Mouse (Mus musculus): ENCODE measurements around the gene Pex13.
A peak's percentile ranks its signal among the peaks of the same experiment; 100 is the strongest.
"Not testable (repeated sequence)": the region's sequence is repeated elsewhere in the genome, so short reads cannot be mapped to it uniquely, and the experiment has no call there.

The Pex13 gene

GRCm38 (mm10) chr11:23647431-23647830 lies 18.3 kb downstream of the Pex13 start:
- DNase-seq (ENCODE audit: low spot score in 2 of 2): no peak

- no peak for DNase-seq (ENCODE audit: low spot score in 2 of 2)
Measured at GRCm38 (mm10) chr11:23634573-23634972, 31.2 kb downstream of the Pex13 start.

- DNase-seq (ENCODE audit: low spot score in 2 of 2): no peak
Measured at GRCm38 (mm10) chr11:23633879-23634215, 31.9 kb downstream of the Pex13 start.

GRCm38 (mm10) chr11:23632945-23633878 lies 32.5 kb downstream of the Pex13 start, which contains the start of gene 0610010F05Rik:
0610010F05Rik (minus strand) TSS chr11:23633639.
- DNase-seq (ENCODE audit: low spot score in 2 of 2): peak; percentile 68 to 74

GRCm38 (mm10) chr11:23630664-23631063 lies 35.1 kb downstream of the Pex13 start:
- no peak for DNase-seq (ENCODE audit: low spot score in 2 of 2)

- no peak for DNase-seq (ENCODE audit: low spot score in 2 of 2)
Measured at GRCm38 (mm10) chr11:23618995-23619394, 46.8 kb downstream of the Pex13 start.

GRCm38 (mm10) chr11:23614546-23614945 lies 51.2 kb downstream of the Pex13 start:
- DNase-seq (ENCODE audit: low spot score in 2 of 2): no peak

GRCm38 (mm10) chr11:23607291-23607690 lies 58.5 kb downstream of the Pex13 start:
- DNase-seq (ENCODE audit: low spot score in 2 of 2): not testable (repeated sequence)
